Comparison of ENCODE assay signal across 8 mouse cellular contexts in the genomic region with DNA sequence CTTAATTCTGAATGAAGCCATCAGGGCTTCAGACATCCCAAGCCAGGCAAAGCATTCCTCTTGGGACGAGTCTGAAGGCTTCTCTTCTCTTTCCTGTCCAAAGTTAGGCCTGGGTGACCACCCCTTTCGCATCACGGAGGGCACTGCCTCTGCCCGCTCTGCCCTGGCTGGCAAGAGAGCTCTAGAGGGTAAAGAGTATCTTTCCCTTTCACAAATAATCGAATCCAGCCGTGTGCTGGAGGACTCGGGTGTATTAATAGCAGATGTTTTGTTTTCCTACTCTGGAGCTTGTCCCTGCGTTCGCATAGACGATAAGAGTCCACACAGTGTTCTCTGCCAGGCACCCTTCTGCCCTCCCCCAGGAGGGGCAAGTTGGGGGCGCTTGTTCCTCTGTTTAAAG. TPM values are rescaled to one million over a fixed set of nuclear protein-coding genes. Genes with fewer than 3 reads are reported as not detected.
DNase-seq lines count a peak whose midpoint lies in the region; ATAC-seq and TF ChIP-seq lines count a peak whose summit lies in the region.

No protein-coding gene starts in this region.

- H3K9me3 ChIP-seq in embryonic facial prominence, embryonic 14.5 days (ENCODE audit: control insufficient read depth, low read length), result no peaks in the 10 kb centered on the region
- 0 out of 2 replicates have a peak, but pooled peaks cover 4% of the 10 kb centered on the region for H3K9me3 ChIP-seq in heart, postnatal 0 days (replicated peaks; ENCODE audit: control insufficient read depth, low read length)
- H3K9me3 ChIP-seq in liver, embryonic 14.5 days (ENCODE audit: control insufficient read depth, low read length), result no peaks in the 10 kb centered on the region

- intact Hi-C loops in left cerebral cortex, postnatal 10 days (cut with DNase I), result no loop called here

- no peak for TF ChIP-seq EP300 in heart, postnatal 0 days (IDR thresholded peaks at IDR 0.05; ENCODE audit: low read depth)
- no peak for TF ChIP-seq EP300 in liver, embryonic 14.5 days (IDR thresholded peaks at IDR 0.05; ENCODE audit: low read depth)

- H3K36me3 ChIP-seq in embryonic facial prominence, embryonic 14.5 days (ENCODE audit: control insufficient read depth, insufficient read depth, low read length), result no peaks in the 10 kb centered on the region
- no peaks in the 10 kb centered on the region for H3K36me3 ChIP-seq in heart, postnatal 0 days (replicated peaks; ENCODE audit: control insufficient read depth, insufficient read depth, low read length)
- no peaks in the 10 kb centered on the region for H3K36me3 ChIP-seq in liver, embryonic 14.5 days (replicated peaks; ENCODE audit: control insufficient read depth, insufficient read depth, low read depth)

- TF ChIP-seq CTCF in layer of hippocampus, adult 2 months (conservative IDR thresholded peaks at IDR 0.05), result no peak
- no peak for TF ChIP-seq CTCF in heart, postnatal 0 days (IDR thresholded peaks at IDR 0.05; ENCODE audit: low read depth)
- no peak for TF ChIP-seq CTCF in liver, embryonic 14.5 days (IDR thresholded peaks at IDR 0.05; ENCODE audit: low read depth)

- H3K27me3 ChIP-seq in embryonic facial prominence, embryonic 14.5 days (replicated peaks; ENCODE audit: control insufficient read depth, insufficient read depth, low read length), result no peaks in the 10 kb centered on the region
- no peaks in the 10 kb centered on the region for H3K27me3 ChIP-seq in heart, postnatal 0 days (ENCODE audit: control insufficient read depth, insufficient read depth, low read length)
- no peaks in the 10 kb centered on the region for H3K27me3 ChIP-seq in liver, embryonic 14.5 days (ENCODE audit: control insufficient read depth, insufficient read depth, low read length)

- ATAC-seq in embryonic facial prominence, embryonic 14.5 days (ENCODE audit: low read depth), result peak; percentile 64
- ATAC-seq in heart, postnatal 0 days (ENCODE audit: insufficient read depth, low read depth), result peak; percentile 49
- ATAC-seq in liver, embryonic 14.5 days (ENCODE audit: insufficient read depth), result no peak

- H3K4me3 ChIP-seq in layer of hippocampus, adult 2 months, result no peak overlapping the region
- H3K4me3 ChIP-seq in embryonic facial prominence, embryonic 14.5 days (ENCODE audit: low read depth, low read length), result no peak overlapping the region
- H3K4me3 ChIP-seq in heart, postnatal 0 days (ENCODE audit: low read depth, low read length), result no peak overlapping the region
- H3K4me3 ChIP-seq in liver, embryonic 14.5 days (ENCODE audit: insufficient read depth in 1 of 2, low read depth in 2 of 2, low read length in 2 of 2), result no peak overlapping the region

- H3K27ac ChIP-seq in layer of hippocampus, adult 2 months, result peak overlapping the region; percentile 68; the same call in 1 of the 2 replicates
- peak overlapping the region; percentile 81 for H3K27ac ChIP-seq in embryonic facial prominence, embryonic 14.5 days (replicated peaks; ENCODE audit: low read depth, low read length)
- peak overlapping the region; percentile 94 for H3K27ac ChIP-seq in heart, postnatal 0 days (ENCODE audit: low read depth)
- no peak overlapping the region for H3K27ac ChIP-seq in liver, embryonic 14.5 days

- H3K9ac ChIP-seq in embryonic facial prominence, embryonic 14.5 days (ENCODE audit: low read depth, low read length), result no peak overlapping the region
- peak overlapping the region; percentile 37 for H3K9ac ChIP-seq in heart, postnatal 0 days (replicated peaks; ENCODE audit: low read depth, low read length)
- H3K9ac ChIP-seq in liver, embryonic 14.5 days (replicated peaks), result no peak overlapping the region

- 27% methylated on average over 11 of the region's 11 CpGs for WGBS in embryonic facial prominence, embryonic 14.5 days
- WGBS in heart, postnatal 0 days, result 8% methylated on average over 11 of the region's 11 CpGs
- 59% methylated on average over 11 of the region's 11 CpGs for WGBS in liver, embryonic 14.5 days (ENCODE audit: insufficient replicate concordance)

- DNase-seq in layer of hippocampus, adult 2 months (ENCODE audit: low spot score in 2 of 2), result no peak
- no peak for DNase-seq in layer of hippocampus, postnatal 14 days (ENCODE audit: low spot score in 2 of 2)
- DNase-seq in embryonic facial prominence, embryonic 14.5 days (ENCODE audit: low spot score), result peak; percentile 76
- DNase-seq in heart, postnatal 0 days (ENCODE audit: low spot score), result no peak
- DNase-seq in liver, embryonic 14.5 days (ENCODE audit: low read depth in 3 of 3, low spot score in 3 of 3), result no peak
- no peak for DNase-seq in left cerebral cortex, postnatal 10 days (ENCODE audit: extremely low spot score in 1 of 2, low spot score in 2 of 2)
- DNase-seq in left cerebral cortex, adult 11 months (ENCODE audit: low spot score), result no peak
- no peak for DNase-seq in adrenal gland, postnatal 10 days

- H3K4me1 ChIP-seq in embryonic facial prominence, embryonic 14.5 days (ENCODE audit: control insufficient read depth, insufficient read depth, low read length), result peaks cover 37% of the 10 kb centered on the region
- peaks cover 64% of the 10 kb centered on the region for H3K4me1 ChIP-seq in heart, postnatal 0 days (ENCODE audit: control insufficient read depth, insufficient read depth)
- H3K4me1 ChIP-seq in liver, embryonic 14.5 days (replicated peaks; ENCODE audit: control insufficient read depth in 2 of 2, insufficient read depth in 2 of 2, low read length in 1 of 2), result peaks cover 0 to 4% of the 10 kb centered on the region in 2 experiments; a peak in 1 of 4 replicates

- H3K4me2 ChIP-seq in embryonic facial prominence, embryonic 14.5 days (ENCODE audit: low read depth, low read length), result peak overlapping the region; percentile 28; the same call in 1 of the 2 replicates
- peak overlapping the region; percentile 28 for H3K4me2 ChIP-seq in heart, postnatal 0 days (ENCODE audit: low read depth, low read length)
- peak overlapping the region; percentile 13; the same call in 1 of the 2 replicates for H3K4me2 ChIP-seq in liver, embryonic 14.5 days (ENCODE audit: low read depth)

RNA-seq across cellular contexts. Expression of gene Atp2a2, which starts 25.7 kb away (rescaled TPM):
- total RNA-seq in layer of hippocampus, adult 2 months (2021), result 100 to 1,000 TPM; 588 to 630 TPM
- total RNA-seq in layer of hippocampus, postnatal 14 days (2021), result 100 to 1,000 TPM; 659 to 669 TPM
- polyA plus RNA-seq in embryonic facial prominence, embryonic 14.5 days (2014; fragmentation: Nextera tagmentation; extraction: Ambion mirVana), result 47.6 and 52.6 TPM in 2 replicates
- total RNA-seq in heart, postnatal 0 days (2014; rRNA removed; ENCODE audit: low replicate concordance), result 2,277 and 2,295 TPM in 2 replicates
- polyA plus RNA-seq in heart, postnatal 0 days (2015; fragmentation: Nextera tagmentation; extraction: Ambion mirVana), result 706 and 785 TPM in 2 replicates
- 18.9 and 25.9 TPM in 2 replicates for polyA plus RNA-seq in liver, embryonic 14.5 days (2012; rRNA removed)
- polyA plus RNA-seq in liver, embryonic 14.5 days (2014; fragmentation: Nextera tagmentation; extraction: Ambion mirVana), result 12.8 and 13.1 TPM in 2 replicates
- total RNA-seq in left cerebral cortex, postnatal 10 days (2021), result 100 to 1,000 TPM; 618 to 632 TPM
- 100 to 1,000 TPM; 202 to 226 TPM for total RNA-seq in adrenal gland, postnatal 10 days (2021)
